Mouse (Mus musculus): ENCODE results near the gene Negr1.

Gene Negr1

GRCm38 (mm10) chr3:156903925-156904576 lies 342.5 kb downstream of the Negr1 start:
- no peak for DNase-seq (ENCODE audit: low read depth, low spot score)

- no peak for DNase-seq (ENCODE audit: low read depth, low spot score)
Measured at GRCm38 (mm10) chr3:156912816-156913215, 351.2 kb downstream of the Negr1 start.

- DNase-seq (ENCODE audit: low read depth, low spot score): no peak
Measured at GRCm38 (mm10) chr3:156921369-156921768, 359.8 kb downstream of the Negr1 start.

GRCm38 (mm10) chr3:156923159-156923558 lies 361.6 kb downstream of the Negr1 start:
- DNase-seq (ENCODE audit: low read depth, low spot score): no peak

DNA sequence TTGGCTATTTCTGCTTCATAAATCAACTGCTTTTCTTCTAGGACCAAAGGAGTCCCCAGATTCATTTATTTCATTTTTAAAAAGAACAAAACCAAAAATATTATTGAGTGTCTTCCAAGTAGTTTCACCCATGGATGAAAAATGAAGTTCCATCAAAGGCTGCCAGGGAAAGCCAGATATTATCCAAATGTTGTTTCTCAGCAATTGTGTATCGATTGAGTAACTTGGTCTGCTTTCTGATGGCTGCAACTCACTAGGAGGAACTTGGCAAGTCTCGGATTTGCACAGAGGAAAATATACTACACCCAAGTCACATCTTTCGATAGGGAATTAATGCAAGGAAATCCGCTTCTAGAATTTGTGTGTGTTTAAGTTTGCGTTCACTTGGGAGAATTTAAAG lies 363.5 kb downstream of the Negr1 start:
- no peak for DNase-seq (ENCODE audit: low read depth, low spot score)

- DNase-seq (ENCODE audit: low read depth, low spot score): no peak
Measured at GRCm38 (mm10) chr3:156928396-156929061, 366.9 kb downstream of the Negr1 start.

DNA sequence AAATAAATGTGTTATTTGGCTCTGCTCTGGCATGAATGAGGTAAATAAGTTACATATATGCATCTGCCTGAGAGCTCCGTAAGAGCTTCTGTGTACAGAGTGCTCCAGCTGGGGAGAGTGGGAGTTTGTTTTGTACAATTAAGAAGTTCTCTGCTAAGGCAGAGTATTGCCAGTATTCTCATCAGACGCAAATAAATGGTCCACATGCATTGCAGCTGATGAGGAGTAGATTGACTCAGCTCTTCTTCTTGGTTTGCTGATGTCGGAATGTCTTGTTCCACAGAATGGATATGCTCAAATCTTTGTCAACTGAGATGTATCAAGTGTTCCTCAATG lies 367.4 kb downstream of the Negr1 start:
- no peak for DNase-seq (ENCODE audit: low read depth, low spot score)

DNA sequence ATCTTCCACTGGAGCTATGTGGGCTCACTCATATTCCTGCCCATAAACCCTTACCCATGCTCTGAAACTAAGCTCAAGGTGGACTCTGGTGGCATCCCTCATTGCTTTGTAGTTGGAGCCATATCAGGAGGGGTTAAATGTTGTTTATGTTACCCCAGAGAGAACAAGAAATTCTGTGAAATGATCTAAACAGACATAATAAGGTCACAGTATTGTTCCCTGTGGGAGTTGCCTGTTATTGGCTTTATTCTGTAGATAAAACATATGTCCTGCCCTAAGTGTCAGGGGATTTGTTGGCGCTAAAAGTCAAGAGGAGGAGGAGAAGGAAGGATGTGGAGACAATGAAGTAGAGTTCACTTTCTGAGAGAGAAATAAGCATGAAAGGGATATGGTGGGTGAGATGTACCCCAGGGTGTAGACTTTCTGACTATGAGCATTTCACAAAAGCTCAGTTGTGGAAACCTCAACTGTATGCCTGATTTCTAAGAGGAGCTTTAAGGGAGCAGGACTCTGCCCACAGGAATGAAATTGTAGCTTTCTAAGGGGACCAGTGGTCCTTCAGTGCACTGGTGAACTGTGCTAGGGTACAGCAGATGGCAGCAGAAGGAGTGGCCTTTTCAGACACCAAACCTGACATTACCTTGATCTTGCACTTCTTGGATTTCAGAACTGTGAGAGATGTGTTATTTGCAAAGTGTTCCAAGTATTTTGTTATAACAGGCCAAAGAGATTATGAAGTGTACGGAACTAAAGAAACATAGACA lies 368.3 kb downstream of the Negr1 start:
- DNase-seq (ENCODE audit: low read depth, low spot score): no peak

DNA sequence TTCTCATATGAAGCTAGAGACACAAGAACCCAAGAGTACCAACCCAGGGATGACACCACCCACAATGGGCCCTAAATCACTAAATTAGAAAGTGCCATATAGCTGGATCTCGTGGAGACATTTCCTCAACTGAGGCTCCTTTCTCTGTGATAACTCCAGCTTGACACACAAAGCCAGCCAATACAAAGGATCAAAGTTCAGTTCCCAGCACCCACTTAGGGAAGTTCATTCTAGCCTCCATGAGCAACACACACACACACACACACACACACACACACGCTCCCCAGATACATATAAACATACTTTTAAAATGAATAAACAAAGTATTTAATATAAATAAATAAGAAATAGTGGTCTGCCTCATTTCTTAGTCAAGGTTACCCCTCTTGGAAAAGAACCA lies 369.4 kb downstream of the Negr1 start:
- DNase-seq (ENCODE audit: low read depth, low spot score): no peak

- no peak for DNase-seq (ENCODE audit: low read depth, low spot score)
Measured at GRCm38 (mm10) chr3:156931540-156931939, 369.9 kb downstream of the Negr1 start.

- no peak for DNase-seq (ENCODE audit: low read depth, low spot score)
Measured at GRCm38 (mm10) chr3:156934778-156935290, 373.2 kb downstream of the Negr1 start.

DNA sequence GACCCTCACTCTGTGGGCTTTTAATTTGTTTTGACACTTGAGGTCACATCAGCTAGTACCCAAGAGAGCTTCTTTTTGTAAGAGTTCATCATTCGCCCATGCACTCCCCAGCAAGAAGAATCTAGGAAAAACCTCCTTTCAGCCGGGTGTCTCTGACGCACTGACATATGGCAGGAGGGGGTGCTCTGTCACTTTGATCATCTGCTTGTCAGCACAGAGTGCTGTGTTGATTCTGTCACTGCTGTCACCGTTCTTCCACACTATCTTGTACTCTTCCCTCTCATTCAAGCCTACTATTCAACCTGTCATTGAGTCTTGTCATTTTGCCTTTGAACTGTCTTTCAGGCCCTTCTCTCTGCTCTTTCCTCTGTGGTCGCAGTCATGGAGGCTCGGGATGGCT lies 385.8 kb downstream of the Negr1 start:
- no peak for DNase-seq (ENCODE audit: low read depth, low spot score)

DNA sequence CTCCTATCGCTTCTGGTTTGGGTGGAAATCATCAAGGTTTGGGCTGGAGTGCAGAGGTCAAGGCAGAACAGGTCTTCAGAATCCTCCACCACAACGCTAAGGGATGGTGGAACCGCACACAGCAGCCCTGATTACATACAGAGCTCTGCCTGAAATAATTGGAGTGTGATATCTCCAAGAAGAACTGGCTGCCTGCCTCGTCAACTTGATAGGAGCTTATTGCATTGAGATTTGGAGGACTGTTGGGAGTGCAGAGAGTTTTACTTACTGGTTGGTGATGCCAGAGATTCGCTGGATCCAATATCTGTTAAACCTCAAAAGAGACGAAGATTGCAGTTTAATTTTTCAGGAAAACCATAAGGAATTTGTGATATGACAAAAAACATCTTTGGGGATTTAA lies 391.4 kb downstream of the Negr1 start:
- no peak for DNase-seq (ENCODE audit: low read depth, low spot score)

GRCm38 (mm10) chr3:156955094-156955493 lies 393.5 kb downstream of the Negr1 start:
- DNase-seq (ENCODE audit: low read depth, low spot score): no peak

- DNase-seq (ENCODE audit: low read depth, low spot score): no peak
Measured at GRCm38 (mm10) chr3:156958640-156959039, 397.0 kb downstream of the Negr1 start.

DNA sequence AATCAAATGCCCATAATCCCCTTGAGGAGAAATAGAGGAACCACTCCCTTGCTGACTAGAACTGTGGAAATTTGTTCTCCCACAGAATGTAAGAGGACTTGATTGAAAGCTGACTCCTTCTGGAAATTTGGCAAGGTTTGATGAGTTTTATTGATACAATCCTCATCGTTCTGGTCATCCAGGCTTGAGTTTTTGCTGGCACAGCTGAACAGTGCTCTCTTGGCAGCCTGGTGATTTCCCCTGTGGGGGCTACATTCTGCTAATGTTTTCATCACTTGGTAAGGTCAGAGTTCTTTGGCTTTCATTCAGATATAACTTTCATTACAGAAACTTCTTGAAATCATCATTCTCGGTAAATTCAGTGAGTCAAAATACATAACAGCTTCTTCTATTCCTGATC lies 407.2 kb downstream of the Negr1 start:
- no peak for DNase-seq (ENCODE audit: low read depth, low spot score)

DNA sequence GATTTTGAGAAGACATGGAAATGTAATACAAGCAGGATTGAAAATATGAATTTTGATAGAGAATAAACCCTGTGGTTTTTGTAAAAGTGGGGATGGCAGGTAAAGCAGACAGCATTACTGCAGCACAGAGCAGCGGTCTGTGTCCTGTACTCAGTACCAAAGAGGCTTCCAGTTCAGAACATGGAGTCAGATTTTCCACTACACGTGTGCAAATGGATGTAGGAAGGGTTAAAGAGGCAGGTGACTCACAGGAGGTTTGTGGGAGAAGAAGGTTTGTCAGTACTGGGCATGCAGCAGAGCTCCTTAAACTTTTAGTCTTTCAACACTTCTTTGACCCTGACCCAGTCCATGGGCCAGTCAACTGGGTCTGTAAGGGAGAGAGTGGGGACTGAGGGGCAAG lies 409.5 kb downstream of the Negr1 start:
- DNase-seq (ENCODE audit: low read depth, low spot score): no peak

DNA sequence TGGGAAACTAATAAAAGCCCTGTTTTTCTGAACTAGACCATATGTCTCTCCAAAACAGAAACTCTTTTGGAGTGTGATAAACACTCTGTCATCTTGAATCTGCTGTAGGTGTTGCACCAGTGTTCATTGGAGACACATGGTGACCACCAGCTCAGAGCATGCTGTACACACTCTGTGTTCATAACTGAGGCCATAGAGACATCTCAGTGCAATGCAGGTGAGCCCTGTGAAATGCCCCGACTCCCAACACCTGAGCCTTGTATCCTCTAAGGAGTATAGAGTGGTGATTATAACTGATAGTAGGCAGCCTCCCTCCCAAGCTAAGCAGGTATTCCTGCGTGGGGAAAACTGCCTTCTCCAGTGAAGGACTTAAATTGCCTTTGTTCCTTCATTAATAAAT lies 415.2 kb downstream of the Negr1 start:
- no peak for DNase-seq (ENCODE audit: low read depth, low spot score)

DNA sequence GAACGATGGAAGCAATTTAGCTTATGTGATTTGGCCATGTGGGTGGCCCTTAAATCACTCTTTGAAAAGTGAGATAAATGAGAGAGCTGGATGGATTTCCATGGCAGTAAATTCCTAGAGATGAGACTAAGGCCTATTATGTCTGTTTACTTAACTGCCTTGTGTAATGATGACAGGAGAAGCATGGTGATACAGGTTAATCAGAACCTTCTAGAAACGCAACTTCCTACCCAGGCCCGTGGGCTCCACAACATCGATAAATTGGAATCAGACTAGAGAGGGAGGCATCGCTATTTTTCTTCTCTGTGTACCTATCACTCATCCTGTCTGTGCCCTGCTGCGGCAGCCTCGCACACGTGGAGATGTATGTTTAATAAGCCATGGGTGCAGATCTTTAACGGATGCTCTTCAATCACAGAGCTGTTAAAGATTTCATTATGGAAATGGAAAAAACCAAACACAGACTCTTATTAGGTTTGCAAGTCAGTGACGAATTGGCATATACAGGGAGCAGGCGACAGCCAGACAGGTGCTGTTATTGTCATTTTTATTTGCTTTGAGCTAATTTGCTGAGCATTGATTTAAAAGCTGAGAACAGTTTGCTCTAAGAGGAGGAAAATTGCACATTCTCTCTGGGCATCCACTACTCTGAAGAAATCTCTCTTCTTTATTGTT lies 418.6 kb downstream of the Negr1 start:
- no peak for DNase-seq (ENCODE audit: low read depth, low spot score)

GRCm38 (mm10) chr3:156982102-156982501 lies 420.5 kb downstream of the Negr1 start:
- no peak for DNase-seq (ENCODE audit: low read depth, low spot score)

- DNase-seq (ENCODE audit: low read depth, low spot score): no peak
Measured at GRCm38 (mm10) chr3:156987113-156987512, 425.5 kb downstream of the Negr1 start.

- DNase-seq (ENCODE audit: low read depth, low spot score): no peak
Measured at GRCm38 (mm10) chr3:156992171-156992570, 430.6 kb downstream of the Negr1 start.
